Mouse (Mus musculus) heart, embryonic 15.5 days (tissue): ENCODE measurements around the gene Morc1. TPM values are rescaled to one million over a fixed set of nuclear protein-coding genes. Genes with fewer than 3 reads are reported as not detected.

Experiments
- ATAC-seq: fragments of 200-750 bp; cut with Nextera tagmentation; replicated peaks from 2 replicates; pipeline ENCODE4 v1.8.0; 2017; ENCODE audit warnings: low read depth, moderate TSS enrichment; ENCODE audit not compliant: insufficient number of reproducible peaks, insufficient read depth, low FRiP score
- H3K27ac ChIP-seq: fragments of 300-500 bp; sonication (generic); 2 replicates; pipeline ENCODE4 v1.5.1; 2015; ENCODE audit warnings: mild to moderate bottlenecking, inconsistent platforms
- H3K27me3 ChIP-seq: fragments of 300-500 bp; sonication (generic); 2 replicates; pipeline ENCODE4 v1.6.1; 2015; ENCODE audit warnings: inconsistent platforms
- H3K36me3 ChIP-seq: fragments of 300-500 bp; sonication (generic); 2 replicates; pipeline ENCODE4 v1.6.1; 2015; ENCODE audit warnings: mild to moderate bottlenecking, inconsistent platforms
- H3K4me1 ChIP-seq: fragments of 300-500 bp; sonication (generic); replicated peaks from 2 replicates; pipeline ENCODE4 v1.6.1; 2015; ENCODE audit warnings: inconsistent platforms
- H3K4me2 ChIP-seq: fragments of 300-500 bp; sonication (generic); 2 replicates; pipeline ENCODE4 v1.6.1; 2015; ENCODE audit warnings: inconsistent platforms, mild to moderate bottlenecking, moderate library complexity
- H3K4me3 ChIP-seq: fragments of 300-500 bp; sonication (generic); 2 replicates; pipeline ENCODE4 v1.5.1; 2015; ENCODE audit warnings: mild to moderate bottlenecking, inconsistent platforms
- H3K9ac ChIP-seq: fragments of 300-500 bp; sonication (generic); 2 replicates; pipeline ENCODE4 v1.6.1; 2015; ENCODE audit warnings: mild to moderate bottlenecking, inconsistent platforms
- H3K9me3 ChIP-seq: fragments of 300-500 bp; sonication (generic); replicated peaks from 2 replicates; pipeline ENCODE4 v1.6.1; 2016; ENCODE audit warnings: inconsistent platforms
- WGBS: fragments of 180-500 bp; shearing (Covaris S2); methylation state at CpG from one replicate; pipeline ENCODE4 v1.1.7; 2015; ENCODE audit warnings: mixed read lengths; 5-methylcytosine and 5-hydroxymethylcytosine counted together
- polyA plus RNA-seq: library from polyadenylated mRNA; unstranded; fragments of >200 nt; fragmentation: Nextera tagmentation; extraction: Ambion mirVana; gene quantifications from 2 replicates; pipeline ENCODE4 v1.2.1, GENCODE M21; 2015

The Morc1 gene
- polyA plus RNA-seq, 1 experiment from 2014 or later: 0.04 TPM

GRCm38 (mm10) chr16:48603735-48604211 lies 172.7 kb downstream of the Morc1 start:
- Histone ChIP-seq H3K27ac (no peak overlapping the region), H3K4me1 (no peaks in the 10 kb centered on the region), H3K27me3 (no peaks in the 10 kb centered on the region), H3K36me3 (no peaks in the 10 kb centered on the region), H3K4me3 (no peak overlapping the region), H3K9me3 (no peaks in the 10 kb centered on the region), H3K4me2 (no peak overlapping the region), H3K9ac (no peak overlapping the region)
- ATAC-seq: no peak
- WGBS: 75% methylated on average over 2 of the region's 2 CpGs

GRCm38 (mm10) chr16:48606476-48607038 lies 175.5 kb downstream of the Morc1 start:
- Histone ChIP-seq H3K9me3 (no peaks in the 10 kb centered on the region), H3K4me3 (no peak overlapping the region), H3K4me2 (no peak overlapping the region), H3K9ac (no peak overlapping the region), H3K36me3 (no peaks in the 10 kb centered on the region), H3K27me3 (no peaks in the 10 kb centered on the region), H3K27ac (no peak overlapping the region), H3K4me1 (no peaks in the 10 kb centered on the region)
- 58% methylated on average over 4 of the region's 4 CpGs for WGBS
- ATAC-seq: no peak

GRCm38 (mm10) chr16:48608224-48608623 lies 177.2 kb downstream of the Morc1 start:
- Histone ChIP-seq H3K36me3 (no peaks in the 10 kb centered on the region), H3K9ac (no peak overlapping the region), H3K9me3 (no peaks in the 10 kb centered on the region), H3K4me2 (no peak overlapping the region), H3K27ac (no peak overlapping the region), H3K4me3 (no peak overlapping the region), H3K27me3 (no peaks in the 10 kb centered on the region), H3K4me1 (no peaks in the 10 kb centered on the region)
- 87% methylated on average over 3 of the region's 3 CpGs for WGBS
- no peak for ATAC-seq

DNA sequence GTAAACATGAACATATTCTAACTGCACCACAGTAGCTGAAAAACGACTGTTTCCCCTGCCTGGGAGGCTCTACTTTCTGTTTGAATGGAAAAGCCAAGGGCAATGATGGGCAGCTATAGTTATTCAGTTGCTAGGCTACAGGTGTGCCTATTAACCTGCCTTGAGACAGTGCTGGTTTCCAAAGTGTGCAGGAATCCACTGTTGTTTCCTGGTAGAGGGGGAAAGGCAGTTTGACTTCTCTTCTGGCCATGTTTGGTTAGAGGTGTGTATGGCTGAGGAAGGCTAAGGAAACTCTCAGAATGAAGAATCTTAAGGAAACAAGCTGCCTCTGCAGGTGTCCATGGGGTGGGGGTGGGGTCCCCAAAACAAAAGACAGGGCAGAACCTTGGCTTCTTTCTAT lies 179.8 kb downstream of the Morc1 start:
- no peak overlapping the region for H3K4me3 ChIP-seq
- no peak overlapping the region for H3K9ac ChIP-seq
- 43% methylated on average over 1 of the region's 1 CpGs for WGBS
- H3K27me3 ChIP-seq: no peaks in the 10 kb centered on the region
- no peaks in the 10 kb centered on the region for H3K4me1 ChIP-seq
- no peak for ATAC-seq
- H3K4me2 ChIP-seq: no peak overlapping the region
- H3K9me3 ChIP-seq: no peaks in the 10 kb centered on the region
- H3K27ac ChIP-seq: no peak overlapping the region
- no peaks in the 10 kb centered on the region for H3K36me3 ChIP-seq

- no peak for ATAC-seq
- no peak overlapping the region for H3K4me2 ChIP-seq
- H3K27ac ChIP-seq: no peak overlapping the region
- no peak overlapping the region for H3K4me3 ChIP-seq
- 92% methylated on average over 2 of the region's 2 CpGs for WGBS
- no peak overlapping the region for H3K9ac ChIP-seq
- H3K27me3 ChIP-seq: no peaks in the 10 kb centered on the region
- no peaks in the 10 kb centered on the region for H3K36me3 ChIP-seq
- no peaks in the 10 kb centered on the region for H3K4me1 ChIP-seq
- no peaks in the 10 kb centered on the region for H3K9me3 ChIP-seq
Observed at GRCm38 (mm10) chr16:48611436-48611835, 180.4 kb downstream of the Morc1 start.

- Histone ChIP-seq H3K36me3 (no peaks in the 10 kb centered on the region), H3K27me3 (no peaks in the 10 kb centered on the region), H3K27ac (no peak overlapping the region), H3K9me3 (no peaks in the 10 kb centered on the region), H3K9ac (no peak overlapping the region), H3K4me1 (no peaks in the 10 kb centered on the region), H3K4me3 (no peak overlapping the region), H3K4me2 (no peak overlapping the region)
- WGBS: 45% methylated on average over 1 of the region's 1 CpGs
- ATAC-seq: no peak
Observed at GRCm38 (mm10) chr16:48613783-48614182, 182.7 kb downstream of the Morc1 start.

- ATAC-seq: no peak
- no peak overlapping the region for H3K27ac ChIP-seq
- no peaks in the 10 kb centered on the region for H3K9me3 ChIP-seq
- WGBS: 49% methylated on average over 8 of the region's 8 CpGs
- H3K27me3 ChIP-seq: no peaks in the 10 kb centered on the region
- no peak overlapping the region for H3K4me3 ChIP-seq
- no peaks in the 10 kb centered on the region for H3K4me1 ChIP-seq
- H3K36me3 ChIP-seq: no peaks in the 10 kb centered on the region
- no peak overlapping the region for H3K9ac ChIP-seq
- no peak overlapping the region for H3K4me2 ChIP-seq
Observed at GRCm38 (mm10) chr16:48620510-48620909, 189.5 kb downstream of the Morc1 start.

GRCm38 (mm10) chr16:48621019-48621418 lies 190.0 kb downstream of the Morc1 start:
- Histone ChIP-seq H3K27me3 (no peaks in the 10 kb centered on the region), H3K9ac (no peak overlapping the region), H3K4me3 (no peak overlapping the region), H3K4me1 (no peaks in the 10 kb centered on the region), H3K4me2 (no peak overlapping the region), H3K27ac (no peak overlapping the region), H3K36me3 (no peaks in the 10 kb centered on the region), H3K9me3 (no peaks in the 10 kb centered on the region)
- 35% methylated on average over 2 of the region's 2 CpGs for WGBS
- ATAC-seq: no peak

GRCm38 (mm10) chr16:48623447-48623846 lies 192.4 kb downstream of the Morc1 start:
- no peaks in the 10 kb centered on the region for H3K9me3 ChIP-seq
- WGBS: 84% methylated on average over 1 of the region's 1 CpGs
- H3K4me1 ChIP-seq: no peaks in the 10 kb centered on the region
- no peak overlapping the region for H3K27ac ChIP-seq
- no peak overlapping the region for H3K9ac ChIP-seq
- no peaks in the 10 kb centered on the region for H3K36me3 ChIP-seq
- H3K27me3 ChIP-seq: no peaks in the 10 kb centered on the region
- H3K4me2 ChIP-seq: no peak overlapping the region
- ATAC-seq: no peak
- no peak overlapping the region for H3K4me3 ChIP-seq

GRCm38 (mm10) chr16:48626186-48626585 lies 195.1 kb downstream of the Morc1 start:
- Histone ChIP-seq H3K36me3 (no peaks in the 10 kb centered on the region), H3K9ac (no peak overlapping the region), H3K9me3 (no peaks in the 10 kb centered on the region), H3K4me1 (no peaks in the 10 kb centered on the region), H3K27me3 (no peaks in the 10 kb centered on the region), H3K4me3 (no peak overlapping the region), H3K27ac (no peak overlapping the region), H3K4me2 (no peak overlapping the region)
- ATAC-seq: no peak
- WGBS: 71% methylated on average over 3 of the region's 3 CpGs

DNA sequence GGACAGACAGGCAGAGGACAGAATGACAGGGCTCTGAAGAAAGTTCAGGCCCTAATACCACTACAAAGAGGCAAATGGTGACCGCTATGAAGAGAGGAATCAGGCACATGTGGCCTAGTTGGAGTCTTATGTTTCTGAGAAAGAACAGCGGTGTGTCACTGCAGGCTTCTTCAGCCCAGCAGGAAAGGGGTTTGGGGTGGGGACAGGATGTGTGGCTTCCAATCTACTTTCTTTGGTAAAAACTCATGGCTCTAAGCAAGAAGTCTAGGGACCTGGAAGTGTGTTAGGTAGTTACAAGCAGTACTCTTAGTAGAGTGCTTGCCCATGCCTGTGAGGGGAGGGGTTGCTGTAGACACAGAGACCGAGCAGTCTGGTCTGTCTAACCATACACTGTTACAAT lies 196.3 kb downstream of the Morc1 start:
- Histone ChIP-seq H3K9ac (no peak overlapping the region), H3K27me3 (no peaks in the 10 kb centered on the region), H3K9me3 (no peaks in the 10 kb centered on the region), H3K36me3 (no peaks in the 10 kb centered on the region), H3K27ac (no peak overlapping the region), H3K4me1 (no peaks in the 10 kb centered on the region), H3K4me3 (no peak overlapping the region), H3K4me2 (no peak overlapping the region)
- 78% methylated on average over 3 of the region's 3 CpGs for WGBS
- ATAC-seq: no peak

DNA sequence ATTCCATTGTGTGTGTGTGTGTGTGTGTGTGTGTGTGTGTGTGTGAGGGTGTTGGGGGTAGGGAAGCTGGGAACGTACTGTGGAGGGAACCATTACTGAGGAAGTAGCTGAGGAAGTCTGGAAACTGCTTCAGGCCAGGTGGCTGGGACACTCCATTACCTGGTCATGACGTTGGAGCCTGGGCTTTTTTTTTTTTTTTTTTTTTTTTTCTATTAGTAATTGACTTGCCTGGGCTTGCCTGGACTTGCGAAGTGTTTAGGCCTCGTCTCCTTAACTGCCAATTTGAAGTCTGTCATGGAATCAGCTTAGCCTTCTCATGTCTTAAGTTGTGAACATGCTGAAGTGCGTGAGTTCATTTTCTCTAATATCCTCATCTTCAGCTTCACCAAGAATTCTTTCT lies 198.7 kb downstream of the Morc1 start:
- H3K27me3 ChIP-seq: no peaks in the 10 kb centered on the region

More for the DNA sequence above, 198.7 kb downstream of the Morc1 start:
- H3K36me3 ChIP-seq: no peaks in the 10 kb centered on the region
- ATAC-seq: no peak
- H3K9me3 ChIP-seq: no peaks in the 10 kb centered on the region
- no peak overlapping the region for H3K27ac ChIP-seq
- no peak overlapping the region for H3K9ac ChIP-seq
- no peaks in the 10 kb centered on the region for H3K4me1 ChIP-seq
- 82% methylated on average over 5 of the region's 5 CpGs for WGBS
- no peak overlapping the region for H3K4me2 ChIP-seq
- no peak overlapping the region for H3K4me3 ChIP-seq
